Mouse (Mus musculus): ENCODE data around the gene Arhgap9.
A peak's percentile ranks its signal among the peaks of the same experiment; 100 is the strongest.

DNA sequence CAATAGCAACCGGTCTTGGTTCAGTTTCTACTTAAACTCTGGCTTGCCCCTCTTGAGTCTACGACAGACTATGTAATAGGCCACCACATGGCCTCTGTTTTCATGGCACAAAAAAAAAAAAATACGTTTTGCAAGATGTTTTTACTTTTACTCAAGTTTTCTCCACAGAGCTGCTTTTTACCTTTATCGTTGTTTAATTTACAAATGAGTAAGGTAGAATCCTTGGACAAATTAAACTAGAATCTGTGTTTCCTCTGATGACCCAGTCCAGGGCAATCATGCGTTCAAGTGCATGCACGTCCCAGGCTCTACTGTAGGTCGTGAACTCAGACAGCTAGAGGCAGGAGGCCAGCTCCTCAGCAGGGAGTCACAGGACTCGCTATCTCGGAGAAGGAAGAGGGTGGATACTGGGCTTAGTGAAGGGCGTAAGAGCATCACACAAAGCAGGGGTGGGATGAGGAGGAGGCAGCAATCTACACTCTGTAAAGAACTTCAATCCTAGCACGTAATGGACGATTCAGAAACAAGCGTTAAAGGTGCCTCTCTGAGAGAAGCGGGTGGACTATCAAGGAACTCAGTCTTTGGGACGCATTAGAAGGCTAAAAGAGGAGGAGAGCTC, 32.1 kb upstream of the Arhgap9 start:
- TF ChIP-seq CTCF (IDR thresholded peaks at IDR 0.05; ENCODE audit: borderline replicate concordance, insufficient read depth, low read depth, low read length) = no peak
- TF ChIP-seq POLR2A (IDR thresholded peaks at IDR 0.05; ENCODE audit: borderline replicate concordance, insufficient read depth, low read length) = peak; percentile 17; the same call in 1 of the 2 replicates

Measured in cerebellum, adult 2 months (tissue).